Mouse (Mus musculus) granulocyte monocyte progenitor cell, adult 5-6 weeks (primary cell): ENCODE measurements around the gene Nr5a1. TPM values are rescaled to one million over a fixed set of nuclear protein-coding genes. Genes with fewer than 3 reads are reported as not detected.

Source experiments
- ATAC-seq: replicated peaks from 2 replicates; pipeline ENCODE4 v1.8.0; 2016; ENCODE audit warnings: mild to moderate bottlenecking, moderate TSS enrichment, inconsistent platforms; ENCODE audit not compliant: poor library complexity, severe bottlenecking
- total RNA-seq, 2 experiments: library from RNA; stranded (forward) in 1 of 2; stranded (reverse) in 1 of 2; fragments of 200-712, 200-1000 nt in 1 of 2; fragments of >200 nt in 1 of 2; fragmentation: Nextera tagmentation in 1 of 2; gene quantifications; 2 replicates each; pipeline ENCODE4 v1.2.3; 2014 to 2017

Nr5a1 gene
- total RNA-seq (2014; fragmentation: Nextera tagmentation) (not detected in 2 replicates), total RNA-seq (2017) (not detected in 2 replicates)

GRCm38 (mm10) chr2:38714324-38714723 is at the start of gene Nr5a1:
TSS of gene Nr5a1 (minus strand) at chr2:38714542.
- no peak for ATAC-seq

GRCm38 (mm10) chr2:38739847-38740246 is 25.5 kb upstream of the Nr5a1 start:
- no peak for ATAC-seq

DNA sequence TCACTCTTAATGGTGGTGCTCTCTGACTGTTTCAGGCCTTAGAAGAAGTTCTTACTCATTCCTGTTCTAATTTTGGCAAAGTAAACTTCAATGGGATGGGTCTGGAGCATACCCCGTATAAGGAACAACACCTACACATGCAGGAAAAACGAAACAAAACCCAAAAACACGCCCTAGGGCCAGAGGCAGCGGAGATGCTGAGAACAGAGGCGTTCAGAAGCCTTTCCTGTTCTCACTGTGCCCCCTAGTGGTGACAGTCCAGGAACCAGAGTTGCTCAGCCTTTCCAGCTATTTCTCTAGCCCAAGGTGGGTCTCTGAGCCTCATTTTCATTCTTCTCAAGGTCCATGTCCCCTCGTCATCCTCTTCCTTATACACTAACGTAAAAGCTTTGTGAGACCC is 25.1 kb upstream of the Nr5a1 start:
- ATAC-seq: peak; percentile 59

GRCm38 (mm10) chr2:38738601-38739301 is 24.4 kb upstream of the Nr5a1 start:
- no peak for ATAC-seq

GRCm38 (mm10) chr2:38735740-38736139 is 21.4 kb upstream of the Nr5a1 start:
- ATAC-seq: no peak

DNA sequence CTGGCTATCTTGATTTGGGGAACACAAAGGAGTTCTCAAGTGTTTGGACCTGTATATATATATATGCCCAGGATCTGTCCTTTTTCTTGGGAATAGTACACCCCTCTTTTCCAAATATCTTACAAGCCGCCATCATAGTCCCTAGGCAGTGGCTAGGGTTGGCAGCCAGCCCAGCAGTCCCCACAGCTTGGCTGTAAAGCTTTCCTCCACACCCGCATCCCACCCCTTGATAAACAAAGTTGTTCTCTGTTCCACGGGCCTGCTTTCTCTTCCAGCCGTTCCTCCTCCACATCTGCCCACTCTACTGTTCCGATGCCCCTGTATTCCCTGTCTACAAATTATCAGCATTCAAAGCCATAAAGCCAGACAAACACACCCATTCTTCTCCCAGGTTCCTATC is 20.4 kb upstream of the Nr5a1 start:
- ATAC-seq: no peak

GRCm38 (mm10) chr2:38730331-38730827 is 16.0 kb upstream of the Nr5a1 start:
- no peak for ATAC-seq

- no peak for ATAC-seq
Observed at GRCm38 (mm10) chr2:38725427-38725826, 11.1 kb upstream of the Nr5a1 start.

DNA sequence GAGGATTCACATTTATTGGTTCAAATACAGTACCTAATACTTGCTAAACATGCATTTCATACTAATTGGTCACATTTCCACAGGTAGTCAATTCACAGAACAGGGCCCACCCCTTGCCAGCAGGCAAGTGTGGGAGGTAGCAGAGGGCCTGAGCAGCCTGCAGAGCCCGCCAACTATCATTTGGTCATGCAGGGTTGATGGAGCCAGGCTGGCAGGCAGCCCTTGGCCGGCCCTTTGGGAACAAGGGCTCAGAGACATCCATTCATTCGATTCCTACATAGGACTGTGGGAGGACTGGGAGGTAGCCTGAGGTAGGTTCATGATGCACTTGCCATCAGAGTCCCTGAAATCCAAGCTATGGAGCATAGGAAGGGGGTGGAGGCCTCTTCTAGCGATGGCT is 9.0 kb upstream of the Nr5a1 start:
- no peak for ATAC-seq

DNA sequence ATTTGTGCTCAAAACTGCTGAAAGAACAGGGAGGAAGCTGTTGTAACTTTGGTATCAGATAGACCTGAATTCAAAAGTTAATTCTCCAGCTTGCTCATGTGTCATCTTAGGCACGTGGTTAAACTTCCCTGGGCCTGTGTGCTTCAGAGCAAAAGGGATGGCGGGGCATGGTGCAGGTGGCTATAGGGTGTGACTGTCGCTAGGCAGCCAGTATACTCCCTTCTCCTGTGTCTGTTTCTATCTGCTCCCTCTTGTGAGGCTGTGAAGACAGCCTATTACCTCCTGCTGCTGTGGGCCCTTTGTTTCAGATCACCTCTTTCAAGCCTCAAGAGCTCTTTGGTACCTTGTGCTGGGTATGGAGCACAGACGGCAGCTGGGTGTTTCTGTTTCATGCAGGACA is 7.7 kb upstream of the Nr5a1 start:
- ATAC-seq: no peak

GRCm38 (mm10) chr2:38720661-38721060 is 6.3 kb upstream of the Nr5a1 start:
- no peak for ATAC-seq

GRCm38 (mm10) chr2:38719354-38719753 is 5.0 kb upstream of the Nr5a1 start:
- ATAC-seq: no peak

GRCm38 (mm10) chr2:38718676-38719075 is 4.3 kb upstream of the Nr5a1 start:
- ATAC-seq: no peak

- ATAC-seq: no peak
Observed at GRCm38 (mm10) chr2:38717436-38717835, 3.1 kb upstream of the Nr5a1 start.

GRCm38 (mm10) chr2:38713596-38713995 is 746 bp downstream of the Nr5a1 start:
- ATAC-seq: no peak

GRCm38 (mm10) chr2:38712769-38713125 is 1.6 kb downstream of the Nr5a1 start:
- no peak for ATAC-seq

- ATAC-seq: peak; percentile 15; the same call in 1 of the 2 replicates
Observed at GRCm38 (mm10) chr2:38712076-38712768, 2.1 kb downstream of the Nr5a1 start.

- ATAC-seq: no peak
Observed at GRCm38 (mm10) chr2:38711421-38711861, 2.9 kb downstream of the Nr5a1 start.

GRCm38 (mm10) chr2:38710304-38711241 is 3.8 kb downstream of the Nr5a1 start:
- ATAC-seq: 0 out of 2 replicates have a peak, but pooled peaks have one; percentile 9

DNA sequence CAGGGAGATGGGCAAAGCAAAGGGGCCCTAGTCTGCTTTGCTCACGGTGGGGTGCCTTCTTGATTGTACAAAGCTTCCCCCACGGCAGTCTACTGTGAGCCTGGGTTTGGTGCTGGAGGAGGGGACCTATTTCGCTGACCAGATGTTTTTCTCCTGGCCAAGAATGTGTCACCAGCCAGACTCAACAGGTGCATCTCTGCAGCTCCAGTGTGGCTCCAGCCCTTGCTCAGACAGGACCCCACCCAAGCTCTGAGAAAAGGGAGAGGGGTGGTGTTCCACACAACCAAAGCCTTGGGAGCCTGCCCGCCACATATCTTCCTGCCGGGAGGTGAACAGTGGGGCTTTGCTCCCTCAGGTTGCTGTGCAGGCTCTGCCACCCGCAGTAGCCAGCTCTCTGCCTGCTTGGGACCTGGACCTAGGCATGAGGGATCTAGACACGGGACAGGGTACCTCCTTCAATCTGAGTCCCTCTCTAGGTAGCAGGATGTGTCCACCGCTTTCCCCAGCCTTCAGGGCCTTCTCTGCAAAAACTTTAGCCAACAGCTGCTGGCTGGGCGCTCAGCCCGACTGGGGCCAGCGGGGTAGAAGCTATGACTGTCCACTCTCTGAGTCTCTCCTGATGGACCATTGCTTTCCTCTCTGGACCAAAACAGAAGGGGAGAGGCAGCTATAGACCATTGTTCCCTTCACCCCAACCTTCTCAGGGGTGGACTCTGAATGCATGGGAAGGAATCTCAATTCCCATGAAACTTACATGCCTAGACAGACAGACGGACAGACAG is 5.2 kb downstream of the Nr5a1 start:
- ATAC-seq: no peak
